Mouse (Mus musculus): ENCODE data around the gene Rassf2.

GRCm38 (mm10) chr2:132046659-132047058, 16.6 kb upstream of the Rassf2 start:
- TF ChIP-seq CTCF (IDR thresholded peaks at IDR 0.05): no peak
- TF ChIP-seq EP300 (IDR thresholded peaks at IDR 0.05): peak; percentile 61
